Mouse (Mus musculus) cerebellum, postnatal 36 days (tissue): Measurements from ENCODE around the gene Myo1h.

Experiments
- DNase-seq, 2 experiments: peaks; one replicate each; pipeline ENCODE4 v3.0.0; 2021 to 2022; ENCODE audit warnings: mixed read lengths in 2 of 2

Gene Myo1h

DNA sequence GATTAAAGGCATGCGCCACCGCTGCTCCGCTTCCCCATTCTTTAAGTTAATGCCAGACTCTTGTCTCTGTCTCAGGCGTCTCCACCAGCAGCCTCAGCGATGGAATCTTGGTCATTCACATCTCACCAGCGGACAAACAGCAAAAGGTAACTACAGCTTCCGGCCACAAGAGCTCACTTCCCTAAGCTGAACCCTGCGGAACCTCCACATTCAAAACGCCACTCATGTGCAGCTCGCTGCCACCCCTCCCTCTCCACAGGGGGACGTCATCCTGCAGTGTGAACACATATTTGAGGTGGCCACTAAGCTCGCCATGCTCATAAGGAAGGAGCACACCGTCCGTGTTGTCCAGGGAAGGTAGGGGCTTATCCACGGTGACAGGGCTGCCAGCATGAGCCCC is 72.0 kb downstream of the Myo1h start:
- DNase-seq = no peak

DNA sequence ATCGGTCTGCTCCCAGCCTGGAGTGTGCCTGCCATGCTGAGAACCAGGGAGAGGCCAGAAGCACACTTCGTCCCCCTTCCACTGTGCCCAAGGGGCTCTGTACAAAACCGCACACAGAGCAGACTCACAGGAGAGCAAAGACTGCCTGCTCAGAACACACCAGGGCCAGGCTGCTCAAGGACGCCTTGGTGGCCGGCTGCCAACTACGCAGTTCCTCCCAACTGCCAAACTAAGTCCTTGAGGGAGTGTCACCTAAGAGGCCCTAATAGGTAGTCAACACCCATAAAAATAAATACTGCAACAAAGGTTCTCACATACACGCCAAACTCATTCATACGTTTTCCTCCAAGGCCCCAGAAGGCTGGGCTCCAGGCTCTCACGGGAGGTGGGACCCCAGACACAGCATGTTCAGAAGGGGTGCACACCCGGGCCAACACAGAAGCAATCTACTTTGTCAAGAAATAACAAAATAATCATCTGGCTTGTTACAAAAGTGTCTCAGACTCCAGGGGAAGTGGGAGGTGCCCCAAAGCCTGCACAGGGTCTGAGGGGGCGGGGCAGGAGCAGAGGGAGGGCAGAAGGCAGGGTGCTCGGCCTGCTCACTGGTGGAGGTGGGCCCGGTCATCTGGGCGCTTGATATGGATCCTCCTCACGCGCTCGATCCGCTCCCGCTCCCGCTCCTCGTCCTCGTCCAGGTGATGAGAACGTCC is 76.2 kb downstream of the Myo1h start:
- DNase-seq = no peak

DNA sequence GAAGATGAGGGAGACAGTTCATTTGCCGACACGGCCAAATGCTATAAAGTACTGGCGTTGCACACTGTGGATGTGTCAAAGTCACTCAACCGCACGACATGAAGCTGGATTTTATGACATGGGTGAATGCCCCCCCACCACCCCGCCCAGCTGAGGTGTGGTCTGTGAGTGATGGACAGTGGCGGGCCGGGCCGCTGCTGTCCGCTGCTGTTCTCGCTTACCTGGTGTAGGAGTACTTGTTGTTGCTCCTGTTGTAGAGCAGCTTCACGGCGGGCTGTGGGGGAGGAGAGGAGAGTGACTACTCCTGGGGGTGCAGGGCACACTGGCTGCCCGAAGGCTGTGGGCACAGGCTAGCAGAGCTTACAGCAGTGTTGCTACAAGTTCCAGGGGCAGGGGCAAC is 79.2 kb downstream of the Myo1h start:
- DNase-seq = no peak

DNA sequence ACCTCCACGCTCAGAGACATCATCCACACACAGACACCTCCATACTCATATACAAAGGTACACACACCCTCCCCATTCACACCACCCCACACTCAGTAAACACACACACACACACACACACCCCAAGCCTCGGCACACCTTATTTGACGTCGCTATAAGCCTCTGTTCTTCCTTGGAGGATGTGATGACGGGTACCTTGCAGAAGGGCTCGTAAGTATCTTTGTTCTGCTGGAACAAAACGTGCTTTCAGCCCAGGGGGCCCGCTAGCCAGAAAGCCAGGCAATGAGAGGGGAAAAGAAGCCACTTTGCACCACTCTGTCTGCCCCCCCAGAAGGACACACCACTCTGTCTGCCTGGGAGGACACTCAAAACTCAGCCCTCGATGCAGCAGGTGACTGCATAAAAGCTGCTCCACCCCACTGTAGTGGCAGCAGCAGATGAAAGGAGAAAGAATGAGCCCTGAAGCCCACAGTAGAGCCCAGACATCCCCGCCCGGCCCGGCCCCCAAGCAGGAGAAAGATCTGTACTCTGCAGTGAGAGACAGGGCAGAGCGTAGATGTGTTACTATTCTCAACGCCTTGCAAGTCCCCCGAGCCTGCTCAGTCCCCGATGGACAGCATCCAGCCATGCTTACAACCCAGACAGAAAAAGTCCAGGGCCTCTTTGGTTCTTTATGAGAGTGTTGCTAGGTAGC is 80.0 kb downstream of the Myo1h start:
- no peak for DNase-seq

DNA sequence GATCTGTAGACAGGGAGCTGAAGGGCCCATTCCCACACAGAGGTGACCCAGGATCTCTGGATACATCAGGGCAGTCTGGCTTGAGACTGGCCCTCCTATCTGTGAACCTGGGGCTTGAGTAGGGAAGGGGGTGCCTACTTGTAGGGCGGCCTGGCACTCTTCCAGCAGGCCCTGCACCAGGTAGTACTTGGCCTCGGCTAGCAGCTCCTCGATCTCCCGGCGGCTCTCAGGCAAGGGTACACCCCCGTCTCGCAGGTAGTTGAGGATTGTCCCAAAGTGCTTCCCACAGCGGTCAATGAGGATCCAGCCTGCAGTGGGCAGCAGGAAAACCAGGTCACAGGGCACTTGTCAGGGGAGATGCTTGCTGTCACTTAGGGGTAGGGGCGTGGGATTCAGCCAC is 81.0 kb downstream of the Myo1h start:
- DNase-seq = no peak

- DNase-seq = no peak
Observed at GRCm38 (mm10) chr5:114370371-114370776, 81.4 kb downstream of the Myo1h start.

DNA sequence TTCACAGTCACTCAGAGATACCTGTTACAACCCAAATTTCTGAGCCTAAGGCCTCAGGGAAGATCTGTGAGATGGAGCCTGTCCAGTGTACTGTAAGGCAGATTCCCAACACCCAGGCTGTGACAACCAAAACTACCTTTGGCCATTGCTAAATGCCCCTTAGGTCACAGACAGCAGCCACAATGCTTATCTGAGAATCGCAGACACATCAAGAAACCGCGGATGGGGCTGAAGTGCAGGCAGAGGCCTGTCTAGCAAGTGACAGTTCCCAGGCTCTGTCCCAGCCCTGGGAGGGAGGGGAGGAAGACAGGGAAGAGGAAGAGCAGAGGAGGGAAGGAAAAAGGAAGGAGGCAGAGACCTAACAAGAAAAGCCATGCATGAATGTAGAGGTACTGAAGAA is 82.4 kb downstream of the Myo1h start:
- no peak for DNase-seq

DNA sequence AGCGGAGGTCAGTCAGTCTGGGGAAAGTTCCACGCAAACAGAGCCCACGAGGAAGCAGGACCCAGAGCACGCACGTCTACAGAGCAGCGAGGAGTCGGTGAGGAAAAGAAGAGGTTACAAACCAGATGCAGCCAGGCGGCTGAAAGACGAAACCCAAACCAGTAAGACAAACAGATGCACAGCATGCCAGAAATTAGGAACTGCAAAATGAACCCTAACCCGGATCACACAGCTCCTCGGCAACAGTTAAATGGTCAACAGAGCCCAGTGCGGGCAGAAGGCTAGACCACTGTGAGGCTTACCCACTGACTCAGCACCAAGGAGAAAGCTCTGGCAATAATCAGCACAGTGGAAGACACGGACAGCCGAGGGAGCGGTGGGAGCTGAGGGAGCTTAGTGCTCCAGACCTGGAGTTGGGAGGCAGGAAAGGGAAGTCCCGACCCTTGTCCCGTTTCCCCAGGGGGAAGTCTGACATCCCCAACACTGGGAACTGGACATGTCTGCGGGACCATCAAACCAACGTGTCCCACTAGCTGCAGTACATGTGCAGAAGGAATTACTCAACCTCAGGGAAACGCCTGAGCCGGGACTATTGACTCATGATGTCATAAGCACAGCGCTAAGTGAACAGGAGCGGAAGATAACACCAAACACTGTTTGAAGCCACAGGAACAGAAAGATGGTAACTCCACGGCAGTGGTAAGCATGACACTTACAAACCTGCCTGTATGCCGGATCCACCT is 82.9 kb downstream of the Myo1h start:
- no peak for DNase-seq

- DNase-seq = no peak
Observed at GRCm38 (mm10) chr5:114372565-114372964, 83.6 kb downstream of the Myo1h start.

DNA sequence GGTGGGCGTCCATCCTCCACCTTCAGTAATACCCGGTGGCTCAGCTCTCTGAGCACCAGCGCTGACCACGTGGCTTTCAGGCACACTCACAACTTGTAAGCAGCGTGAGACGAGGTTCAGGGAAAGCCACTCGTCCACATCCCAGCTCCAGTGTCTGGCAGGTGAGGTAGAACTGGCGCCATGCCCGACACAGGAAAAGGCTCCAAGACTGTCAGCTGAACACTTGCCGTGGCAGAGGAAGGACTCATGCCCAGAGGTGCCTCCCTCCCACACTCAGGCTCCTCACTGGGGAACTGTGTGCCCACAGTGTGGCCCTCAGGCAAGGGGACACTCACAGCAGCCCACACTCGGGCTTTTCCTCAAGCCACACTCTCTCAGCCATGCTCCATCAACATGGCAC is 84.2 kb downstream of the Myo1h start:
- peak; percentile 31 to 51 for DNase-seq

GRCm38 (mm10) chr5:114373581-114373980 is 84.6 kb downstream of the Myo1h start:
- DNase-seq = no peak

DNA sequence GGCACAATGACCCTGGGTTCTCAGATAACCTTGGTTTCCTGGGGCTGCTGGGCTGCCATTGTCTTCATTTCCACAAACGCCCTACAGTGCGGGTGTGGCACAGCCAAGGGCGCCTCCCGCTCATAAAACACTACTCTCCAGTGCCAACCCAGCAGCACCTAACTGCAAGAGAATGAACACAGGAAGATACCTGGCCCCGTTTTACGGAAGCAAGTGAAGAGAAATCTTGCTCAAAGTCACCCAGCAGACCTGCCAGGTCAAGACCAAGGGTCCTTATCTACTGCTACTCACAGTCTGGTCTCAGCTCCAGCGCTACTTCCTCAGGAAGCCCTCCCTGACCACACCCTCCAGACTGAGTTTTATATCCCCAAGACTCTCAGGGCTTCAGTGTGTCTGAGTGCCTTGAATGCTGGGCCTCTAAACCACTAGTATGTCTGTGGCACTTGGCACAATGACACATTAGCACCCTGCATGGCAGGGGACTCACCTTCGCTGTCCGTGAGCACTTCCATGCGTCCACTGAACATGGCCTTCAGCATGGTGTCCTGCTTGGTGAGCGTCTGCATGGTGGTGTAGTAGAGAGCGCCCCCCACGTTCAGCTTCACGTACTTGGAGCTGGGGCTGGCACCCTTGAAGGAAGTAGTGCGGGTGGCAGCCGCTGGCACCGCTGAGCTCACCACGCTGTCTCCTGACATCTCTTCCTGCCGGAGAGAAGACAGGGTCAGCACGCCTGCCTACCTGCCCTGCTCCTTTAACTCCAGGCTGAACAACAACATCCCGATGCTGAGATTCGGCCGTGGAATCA is 85.6 kb downstream of the Myo1h start:
- no peak for DNase-seq

DNA sequence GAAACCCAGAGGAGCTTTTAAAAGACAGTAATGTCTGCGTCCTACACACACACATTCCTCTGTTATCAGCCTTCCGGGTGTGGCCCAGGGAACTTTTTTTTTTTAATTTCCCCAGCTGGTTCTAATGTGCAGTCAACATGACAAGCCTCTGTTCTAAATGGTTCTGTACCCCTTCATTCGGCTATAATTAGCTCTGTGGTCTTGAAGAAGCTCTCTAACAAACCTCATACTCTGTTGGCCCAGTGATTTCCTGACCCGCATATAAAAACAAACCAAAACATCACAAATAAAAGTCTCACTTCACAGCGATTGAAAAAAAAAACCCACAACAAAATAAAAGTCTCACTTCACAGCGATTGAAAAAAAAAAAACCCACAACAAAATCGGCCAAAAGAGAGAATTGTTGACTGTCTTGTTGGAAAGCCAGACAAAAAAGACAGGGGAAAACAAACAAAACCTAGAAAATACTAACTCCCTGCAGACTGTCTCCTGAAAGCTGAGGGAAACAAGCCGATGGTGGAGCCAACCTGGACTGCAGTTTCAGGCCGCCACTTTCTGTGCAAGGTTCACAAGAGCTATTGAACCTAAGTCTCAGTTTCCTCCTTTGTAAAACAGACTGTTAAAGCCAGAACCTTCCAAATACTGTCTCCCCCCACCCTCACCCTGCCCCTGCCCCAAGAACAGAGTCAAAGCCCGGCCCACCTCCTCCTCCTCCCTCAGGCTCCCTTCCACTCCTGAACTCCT is 89.4 kb downstream of the Myo1h start:
- DNase-seq = no peak

GRCm38 (mm10) chr5:114378936-114379335 is 90.0 kb downstream of the Myo1h start:
- no peak for DNase-seq

DNA sequence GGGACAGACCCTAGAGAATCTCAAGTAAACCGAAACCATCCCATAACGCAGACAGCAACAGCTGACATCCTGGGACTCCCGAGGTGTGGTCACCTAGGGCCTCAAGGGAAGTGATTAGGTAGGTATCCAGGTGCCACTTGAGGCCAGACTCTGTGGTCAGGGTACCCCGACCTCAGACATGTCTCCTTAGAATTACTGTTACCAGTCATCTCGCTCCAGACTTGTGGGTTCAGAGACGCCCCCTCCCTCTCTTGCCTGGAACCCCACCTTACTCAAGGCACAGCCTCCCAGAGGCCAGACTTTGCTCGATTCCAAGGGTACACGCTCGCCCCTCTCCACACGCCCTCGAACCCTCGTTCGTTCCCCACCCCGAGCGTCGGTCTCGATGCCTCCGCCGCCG is 90.8 kb downstream of the Myo1h start:
- no peak for DNase-seq

DNA sequence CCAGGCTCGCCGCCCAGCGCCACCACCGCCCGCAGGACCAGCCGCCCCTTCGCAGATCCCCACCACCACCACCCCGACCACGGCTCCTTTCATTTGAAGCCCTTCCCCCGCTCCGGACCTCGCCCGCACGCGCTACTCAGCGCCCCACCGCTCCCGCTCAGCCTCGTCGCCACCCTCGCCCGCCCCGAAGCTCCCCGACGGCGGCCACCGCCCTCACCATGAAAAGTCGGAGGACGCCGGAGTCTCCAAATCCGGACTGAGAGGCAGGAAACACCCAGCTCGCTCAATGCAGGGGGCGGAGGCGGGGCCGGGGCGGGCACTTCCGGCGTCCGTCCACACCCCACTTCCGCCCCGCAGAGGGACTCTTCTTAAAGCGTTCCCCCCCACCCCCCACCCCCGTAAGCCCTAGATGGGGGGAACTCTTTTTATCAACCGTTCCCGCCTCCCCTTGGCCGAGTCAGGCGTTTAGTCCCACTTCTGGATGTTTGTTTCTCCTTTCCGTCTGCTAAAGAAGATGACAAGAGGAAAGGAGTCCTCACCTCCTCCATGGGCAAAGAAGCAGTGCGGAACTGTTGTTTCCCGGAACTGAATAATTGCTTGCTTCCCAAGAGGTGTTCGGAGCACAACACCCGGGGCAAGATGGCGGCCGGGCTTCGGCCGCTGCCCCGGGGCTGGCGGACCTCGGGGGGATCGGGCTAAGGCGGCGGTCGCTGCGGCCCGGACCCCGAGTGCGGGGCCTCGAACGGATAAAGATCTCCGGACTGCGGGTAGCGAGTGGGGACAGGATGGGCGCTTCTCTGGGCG is 91.4 kb downstream of the Myo1h start, which contains the start of the genes Kctd10 and Ube3b:
Gene Kctd10 (minus strand): TSS at position 300 of the 804 bp plus-strand sequence.
Gene Ube3b (plus strand): TSS at position 399 of the 804 bp plus-strand sequence.
- DNase-seq = peak; percentile 81

- DNase-seq = no peak
Observed at GRCm38 (mm10) chr5:114381013-114381351, 92.0 kb downstream of the Myo1h start.

- DNase-seq = peak; percentile 20 to 32
Observed at GRCm38 (mm10) chr5:114383184-114383904, 94.4 kb downstream of the Myo1h start.

GRCm38 (mm10) chr5:114384448-114384847 is 95.5 kb downstream of the Myo1h start:
- DNase-seq = no peak

- no peak for DNase-seq
Observed at GRCm38 (mm10) chr5:114393169-114393568, 104.2 kb downstream of the Myo1h start.

DNA sequence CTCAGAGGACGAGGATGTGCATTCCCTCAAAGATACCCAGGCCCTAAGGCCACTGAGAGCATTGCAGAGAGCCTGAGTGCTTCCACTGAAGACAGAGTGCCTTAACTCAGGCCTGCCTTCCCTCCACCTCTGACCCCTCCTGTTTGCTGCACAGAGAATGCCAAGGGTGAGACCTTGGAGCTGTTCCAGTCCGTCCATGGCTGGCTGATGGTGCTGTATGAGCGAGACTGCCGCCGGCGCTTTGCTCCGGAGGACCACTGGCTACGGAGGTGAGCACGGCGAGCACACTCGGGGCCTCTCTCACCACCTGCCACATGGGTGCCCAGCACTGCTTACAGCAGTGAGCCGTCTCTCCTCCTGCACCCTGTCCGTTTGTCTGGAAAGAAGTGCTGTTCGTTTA is 117.6 kb downstream of the Myo1h start:
- DNase-seq = no peak
